Mouse (Mus musculus): ENCODE data around the gene Ap1s1.

Ap1s1 gene

DNA sequence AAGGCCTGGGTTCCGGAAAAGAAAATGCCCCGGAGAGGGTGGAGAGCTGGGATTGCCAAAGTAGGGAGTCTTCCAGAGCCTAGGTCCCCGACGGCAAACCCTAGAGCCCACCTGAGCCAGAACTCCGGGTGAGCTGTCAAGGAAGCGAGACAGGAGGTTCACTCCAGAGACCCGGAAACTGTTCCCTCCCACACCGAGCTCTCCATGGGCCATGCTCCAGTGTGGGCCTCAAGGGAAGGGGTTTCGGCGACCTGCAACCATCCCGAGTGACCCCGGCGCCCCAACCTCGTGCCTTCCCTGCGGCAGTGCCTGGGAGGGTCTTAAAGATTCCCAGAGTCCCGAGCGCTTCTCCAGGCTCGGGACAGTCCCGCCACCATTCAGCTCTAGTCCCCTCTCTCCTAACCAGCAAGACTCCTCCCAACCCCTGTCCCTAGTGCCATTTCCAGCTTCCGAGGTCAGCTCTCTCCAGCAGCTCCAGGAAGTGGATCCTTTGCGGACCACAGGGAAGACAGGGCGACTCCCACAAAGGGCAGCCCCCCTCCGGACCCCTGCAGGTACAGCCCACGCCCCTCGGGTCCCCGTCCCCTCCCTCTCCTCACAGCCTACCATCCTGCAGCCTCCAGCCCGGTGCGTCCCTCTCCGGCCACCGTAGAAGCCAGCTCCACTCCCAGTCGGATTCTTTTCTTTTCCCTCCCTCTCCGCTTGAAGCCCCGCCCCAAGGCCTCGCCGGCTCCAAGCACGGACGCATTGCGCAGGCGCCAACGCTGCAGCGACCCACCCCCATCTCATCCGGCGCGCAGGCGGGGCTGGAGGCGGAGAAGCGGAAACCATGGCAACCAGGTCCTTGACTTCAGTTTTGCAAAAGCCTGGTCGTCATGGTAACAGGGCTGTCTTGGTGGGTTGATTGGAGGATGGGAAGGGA, at the start of gene Ap1s1:
Gene Ap1s1 (minus strand): TSS at position 734 of the 922 bp plus-strand sequence.
- peak; percentile 98 for DNase-seq (ENCODE audit: low spot score)

DNA sequence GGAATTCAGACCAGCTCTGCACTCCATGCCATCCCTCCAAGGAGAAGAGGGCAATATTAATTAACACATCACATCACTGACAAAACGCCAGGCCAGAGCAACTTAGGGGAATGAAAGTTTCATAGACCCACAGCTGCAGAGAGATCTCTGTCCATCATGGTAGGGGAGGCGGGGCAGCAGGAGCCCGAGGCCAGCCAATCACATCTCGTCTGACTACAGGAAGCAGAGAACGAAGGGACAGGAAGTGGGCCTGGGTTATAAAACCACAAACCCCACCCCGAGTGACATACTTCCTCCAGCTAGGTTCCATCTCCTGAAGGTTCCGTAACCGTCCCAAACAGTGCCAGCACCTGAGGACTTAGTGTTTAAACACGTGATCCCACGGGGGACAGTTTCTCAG, 49.2 kb upstream of the Ap1s1 start:
- DNase-seq (ENCODE audit: low spot score): no peak

DNA sequence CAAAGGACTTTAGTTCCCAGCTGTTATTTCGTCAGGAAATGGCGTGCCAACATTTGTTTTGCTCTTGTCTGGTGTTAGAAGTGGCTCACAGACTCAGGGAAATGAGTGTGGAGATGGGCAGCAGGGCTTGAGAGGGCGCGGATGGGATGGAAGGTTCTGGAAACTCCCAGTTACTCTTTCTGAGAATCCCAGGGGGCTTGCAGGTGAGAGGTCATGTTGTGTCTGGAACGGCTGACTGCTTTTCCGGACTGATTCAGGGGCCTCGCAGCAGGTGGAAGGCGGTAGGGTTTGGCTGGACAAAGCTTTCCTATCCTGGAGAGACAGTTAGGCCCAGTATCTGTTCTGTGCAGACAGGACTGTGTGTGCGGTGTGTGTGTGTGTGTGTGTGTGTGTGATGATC, 47.8 kb upstream of the Ap1s1 start:
- no peak for DNase-seq (ENCODE audit: low spot score)

DNA sequence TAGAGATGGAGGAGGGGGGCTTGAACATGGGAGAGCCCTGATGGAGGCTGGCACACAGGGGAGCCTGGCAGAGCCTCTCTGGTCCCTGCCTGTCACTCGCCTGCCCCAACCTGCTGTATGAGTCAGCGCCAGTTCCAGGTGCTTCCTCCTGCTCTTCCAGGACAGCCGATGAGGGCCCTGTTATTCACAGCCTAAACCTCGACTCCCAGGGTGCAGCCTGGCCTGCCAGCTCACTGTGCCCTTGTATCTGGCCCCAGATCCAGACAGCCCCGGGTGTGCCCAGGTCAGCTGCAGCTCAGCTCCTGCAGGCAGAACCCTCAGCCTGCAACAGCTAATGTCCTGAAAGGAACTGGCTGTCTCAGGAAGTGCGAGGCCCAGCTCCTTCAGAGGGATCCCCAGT, 45.6 kb upstream of the Ap1s1 start:
- DNase-seq (ENCODE audit: low spot score): no peak

DNA sequence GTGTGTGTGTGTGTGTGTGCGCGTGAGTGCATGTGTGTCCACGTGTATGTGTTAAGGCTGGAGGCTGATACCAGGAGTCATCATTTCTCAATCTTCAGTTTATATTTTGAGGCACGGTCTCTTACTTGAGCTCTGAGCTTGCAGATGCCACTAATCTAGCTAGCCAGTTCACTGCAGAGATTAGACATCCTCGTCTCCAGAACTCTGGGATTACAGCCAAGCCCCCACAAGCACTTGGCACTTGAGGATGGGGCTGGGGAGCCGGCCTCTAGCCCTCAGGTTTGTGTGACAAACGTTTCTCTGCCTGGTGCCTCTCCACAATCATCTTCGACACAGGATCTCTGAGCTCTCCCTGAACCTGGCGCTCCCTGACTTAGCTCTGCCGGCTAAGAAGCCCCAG, 44.9 kb upstream of the Ap1s1 start:
- DNase-seq (ENCODE audit: low spot score): no peak

DNA sequence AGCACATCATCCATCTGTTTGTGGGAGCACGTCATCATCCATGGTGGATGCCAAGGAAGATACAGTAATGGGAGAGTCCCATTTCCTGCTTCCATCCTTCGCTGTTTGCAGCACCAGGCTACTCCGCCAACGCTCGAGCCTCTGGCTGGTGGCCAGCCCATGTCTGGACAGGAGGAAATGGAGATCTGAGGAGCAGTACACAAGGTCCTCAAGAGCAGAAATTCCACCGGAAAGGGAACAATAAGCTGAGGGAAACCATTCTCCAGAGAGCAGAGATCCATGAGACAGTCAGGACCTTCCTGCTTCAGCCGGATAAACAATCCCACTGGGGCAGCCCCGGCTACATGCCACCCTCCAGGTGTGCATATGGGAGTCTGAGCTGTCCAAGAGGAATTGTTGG, 41.5 kb upstream of the Ap1s1 start:
- DNase-seq (ENCODE audit: low spot score): no peak

DNA sequence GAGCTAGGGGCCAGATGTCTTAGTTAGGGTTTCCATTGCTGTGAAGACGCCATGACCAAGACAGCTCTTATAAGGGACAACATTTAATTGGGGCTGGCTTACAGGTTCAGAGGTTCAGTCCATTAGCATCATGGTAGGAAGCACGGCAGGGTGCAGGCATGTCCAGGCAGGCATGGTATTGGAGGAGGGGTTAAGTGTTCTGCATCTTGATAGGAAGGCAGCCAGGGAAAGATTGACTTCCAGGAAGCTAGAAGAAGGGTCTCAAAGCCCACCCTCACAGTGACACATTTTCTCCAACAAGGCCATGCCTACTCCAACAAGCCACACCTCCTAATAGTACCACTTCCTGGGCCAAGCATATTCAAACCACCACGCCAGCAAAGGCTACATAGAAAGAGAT, 39.8 kb upstream of the Ap1s1 start:
- no peak for DNase-seq (ENCODE audit: low spot score)

DNA sequence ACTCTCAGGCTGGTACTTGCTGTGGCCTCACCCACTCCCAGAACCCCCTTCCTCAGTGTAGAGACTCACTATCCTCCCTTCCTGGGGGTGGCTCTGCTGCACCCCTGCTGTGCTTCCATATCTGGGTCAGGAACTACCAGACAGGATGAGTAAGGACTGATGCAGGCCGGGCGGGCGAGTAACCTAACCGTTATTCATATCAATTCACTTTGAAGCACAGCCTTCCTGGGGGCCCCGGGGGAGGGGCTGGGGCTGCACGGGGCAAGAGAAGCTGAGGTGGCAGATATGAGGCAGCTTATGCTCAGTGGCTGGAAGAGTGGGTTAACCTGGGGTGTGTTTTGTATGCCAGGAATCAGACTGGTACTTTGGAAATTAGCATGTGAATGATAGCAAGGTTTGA, 39.1 kb upstream of the Ap1s1 start:
- no peak for DNase-seq (ENCODE audit: low spot score)

DNA sequence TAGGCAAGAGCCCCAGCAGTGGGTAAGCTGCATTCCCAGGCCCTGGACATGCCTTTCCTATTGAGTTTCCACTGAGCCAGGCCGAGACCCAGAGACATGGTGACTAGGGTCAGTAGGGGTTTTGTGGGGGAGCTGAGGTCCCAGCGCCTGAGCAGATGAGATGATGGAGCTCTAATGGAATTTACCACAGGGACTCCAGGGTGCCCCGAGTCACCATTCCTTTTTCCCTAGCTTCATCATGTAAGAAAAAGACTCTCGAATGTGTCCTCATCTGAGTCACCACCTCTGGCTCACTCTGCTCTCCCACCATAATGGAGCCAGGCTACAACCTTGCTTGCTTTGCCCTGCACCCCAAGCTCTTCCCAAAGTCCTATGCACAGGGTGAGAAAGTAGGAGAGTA, 37.1 kb upstream of the Ap1s1 start:
- no peak for DNase-seq (ENCODE audit: low spot score)

DNA sequence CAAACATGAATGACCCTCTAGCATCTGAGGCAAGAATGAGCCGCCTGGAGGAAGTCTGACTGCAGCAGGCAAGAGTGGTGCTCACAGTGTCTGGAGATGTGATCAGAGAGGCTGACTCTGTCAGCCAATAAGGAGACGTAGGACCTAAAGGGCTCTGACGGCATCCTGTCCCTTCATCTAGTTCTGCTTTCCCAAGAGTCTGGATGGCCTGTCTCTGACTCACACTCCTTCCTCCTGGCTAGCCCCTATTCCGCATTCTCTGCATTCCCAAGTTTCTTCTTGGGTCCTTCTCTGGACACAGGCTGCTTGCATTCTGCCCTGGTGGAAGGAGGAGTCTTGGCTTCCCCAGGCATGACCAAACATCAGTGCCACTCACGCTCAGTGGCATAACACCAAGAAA, 33.9 kb upstream of the Ap1s1 start:
- no peak for DNase-seq (ENCODE audit: low spot score)

DNA sequence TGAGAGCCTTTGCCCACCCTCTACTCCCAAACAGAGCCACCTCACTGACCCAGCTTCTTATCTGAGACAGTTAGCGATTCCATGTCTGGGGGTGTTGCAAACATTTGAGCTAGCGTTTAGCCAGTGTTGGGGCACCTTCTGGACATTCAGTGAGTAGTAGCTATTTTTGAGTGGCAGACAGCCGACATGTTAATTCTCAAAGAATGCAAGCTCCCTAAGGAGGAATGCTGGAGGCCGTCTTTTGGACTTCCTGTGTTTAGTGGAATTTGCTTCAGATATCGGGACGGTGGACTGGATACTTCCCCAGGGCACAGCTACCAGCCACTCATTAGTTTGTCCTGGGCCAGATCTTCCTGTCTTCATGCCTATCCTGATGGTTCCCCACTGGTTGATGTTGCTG, 32.7 kb upstream of the Ap1s1 start:
- DNase-seq (ENCODE audit: low spot score): no peak

DNA sequence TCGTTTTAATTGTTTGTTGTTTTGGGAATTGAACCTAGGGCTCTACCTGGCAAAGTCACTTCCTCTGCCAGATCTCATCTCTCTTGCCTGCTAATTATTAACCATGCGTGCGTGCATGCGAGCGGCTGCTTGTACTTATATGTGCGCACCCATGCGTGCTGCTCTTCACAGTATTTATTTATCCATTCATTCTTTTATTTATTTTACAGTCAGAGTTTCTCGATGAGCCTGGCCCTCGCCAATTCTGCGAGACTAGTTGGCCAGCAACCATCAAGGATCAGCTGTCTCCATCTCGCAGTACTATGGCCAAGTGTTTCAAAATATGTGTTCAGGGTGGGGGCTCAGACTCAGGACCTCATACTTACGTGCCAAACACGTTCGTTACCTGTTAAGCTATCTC, 32.1 kb upstream of the Ap1s1 start:
- no peak for DNase-seq (ENCODE audit: low spot score)

DNA sequence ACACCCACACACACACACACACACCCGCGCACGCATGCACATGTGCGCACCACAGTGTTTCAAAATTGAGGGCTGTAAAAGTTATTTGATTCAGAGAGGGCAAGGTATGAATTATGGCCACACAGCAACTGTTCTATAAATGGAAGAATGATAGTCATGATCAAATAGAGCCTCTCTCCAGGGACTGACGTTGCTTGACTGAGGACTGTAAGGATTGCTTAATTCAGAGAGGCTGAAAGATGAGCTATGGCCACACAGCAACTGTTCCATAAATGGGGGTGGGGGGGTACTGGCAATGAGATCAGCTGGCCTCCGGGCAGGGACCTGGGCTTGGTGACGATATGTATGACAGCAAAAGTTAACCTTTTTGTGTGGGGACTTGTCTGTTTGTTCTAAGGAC, 31.3 kb upstream of the Ap1s1 start:
- no peak for DNase-seq (ENCODE audit: low spot score)

DNA sequence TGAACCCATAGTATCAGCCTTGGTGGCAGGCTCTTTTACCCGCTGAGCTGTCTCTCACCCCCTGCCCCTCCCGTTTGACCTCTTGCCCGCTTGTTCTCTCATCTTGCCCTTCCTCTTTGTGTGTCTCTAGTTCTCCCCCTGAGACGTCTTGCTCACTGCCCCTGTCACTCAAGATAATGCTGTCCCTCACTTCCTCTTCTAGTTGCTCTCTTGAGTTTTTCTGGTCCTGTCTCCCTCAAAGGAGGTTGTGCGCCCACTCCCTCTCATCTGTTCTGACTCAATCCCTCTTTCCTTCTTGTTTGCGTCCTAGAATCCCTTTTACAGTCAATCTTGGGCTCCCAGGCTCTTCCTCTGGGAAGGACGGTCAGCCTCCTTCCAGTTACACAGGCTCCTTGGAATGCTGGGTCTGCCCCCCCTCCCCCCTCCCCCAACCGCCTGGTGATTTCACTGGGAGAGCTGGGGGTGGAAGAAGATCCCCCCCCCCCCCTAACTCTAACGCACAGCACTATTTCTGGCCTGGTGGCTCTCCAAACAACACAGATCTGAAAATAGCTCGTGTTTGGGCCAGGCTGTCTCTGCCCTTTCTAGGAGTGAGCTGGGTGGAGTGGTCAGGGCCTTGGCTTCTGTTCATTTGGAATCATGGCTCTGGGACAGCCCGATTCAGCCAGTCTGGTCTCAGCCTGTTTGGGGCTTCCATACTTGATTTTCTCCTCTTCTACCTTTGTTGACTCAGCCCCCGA, 30.4 kb upstream of the Ap1s1 start:
- peak; percentile 21 for DNase-seq (ENCODE audit: low spot score)

DNA sequence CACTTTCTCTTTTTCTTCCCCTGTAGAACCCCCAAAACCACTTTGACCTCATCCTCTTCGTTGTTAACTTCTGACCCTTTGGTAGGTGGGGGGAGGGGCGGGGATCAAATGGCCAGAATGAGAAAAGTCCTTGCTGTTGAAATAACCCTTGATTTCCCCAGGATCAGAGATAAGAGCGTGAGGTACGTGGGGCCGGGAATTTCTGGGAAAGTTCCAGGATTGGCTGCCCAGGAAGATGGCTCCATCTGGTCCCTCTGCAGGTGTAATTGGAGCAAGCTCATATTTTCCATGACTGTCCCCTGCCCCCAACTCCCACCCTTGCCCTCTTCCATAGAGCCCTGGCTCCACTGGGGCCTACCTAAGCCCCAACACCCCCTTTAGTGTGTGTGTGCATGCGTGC, 29.8 kb upstream of the Ap1s1 start:
- DNase-seq (ENCODE audit: low spot score): no peak

DNA sequence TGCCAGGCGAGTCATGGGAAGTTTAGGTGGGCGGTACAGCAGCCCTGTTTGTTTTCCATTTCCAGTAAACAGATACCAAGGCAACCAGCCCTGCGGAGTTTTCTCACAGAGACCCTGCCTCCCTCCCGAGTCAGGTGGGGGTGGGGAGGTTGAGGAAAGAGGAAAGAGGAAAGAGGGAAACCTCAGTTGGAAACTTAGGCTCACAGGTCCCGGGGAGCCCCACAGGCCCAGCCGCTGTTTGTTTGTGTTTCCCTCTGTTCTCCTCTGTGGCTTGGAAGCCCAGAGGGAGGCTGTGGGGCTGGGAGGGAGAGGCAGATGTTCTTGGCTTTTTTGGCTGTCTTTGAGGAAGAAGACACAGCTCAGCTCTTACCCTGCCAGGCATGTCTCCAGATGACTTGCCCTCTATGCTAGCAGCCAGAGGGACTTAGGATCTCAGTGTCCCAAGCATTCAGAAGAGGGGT, 28.3 kb upstream of the Ap1s1 start:
- DNase-seq (ENCODE audit: low spot score): no peak

DNA sequence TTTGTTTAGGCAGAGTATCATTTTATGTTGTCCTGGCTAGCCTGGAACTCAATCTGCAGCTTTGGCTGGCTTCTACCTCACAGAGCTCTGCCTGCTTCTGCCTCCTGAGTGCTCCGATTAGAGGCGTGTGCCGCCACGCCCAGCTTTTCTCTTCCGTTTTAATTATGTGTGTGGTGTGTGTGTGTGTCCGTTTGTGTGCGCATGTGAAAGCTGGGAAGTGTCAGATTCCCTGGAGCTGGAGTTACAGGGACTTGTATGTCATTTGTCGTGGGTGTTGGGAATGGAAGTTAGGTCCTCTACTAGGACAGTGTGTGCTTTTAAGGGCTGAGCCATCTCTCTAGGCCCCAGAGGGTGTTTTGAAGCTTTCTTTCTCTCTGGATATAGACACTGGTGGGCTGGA, 27.2 kb upstream of the Ap1s1 start:
- DNase-seq (ENCODE audit: low spot score): no peak

DNA sequence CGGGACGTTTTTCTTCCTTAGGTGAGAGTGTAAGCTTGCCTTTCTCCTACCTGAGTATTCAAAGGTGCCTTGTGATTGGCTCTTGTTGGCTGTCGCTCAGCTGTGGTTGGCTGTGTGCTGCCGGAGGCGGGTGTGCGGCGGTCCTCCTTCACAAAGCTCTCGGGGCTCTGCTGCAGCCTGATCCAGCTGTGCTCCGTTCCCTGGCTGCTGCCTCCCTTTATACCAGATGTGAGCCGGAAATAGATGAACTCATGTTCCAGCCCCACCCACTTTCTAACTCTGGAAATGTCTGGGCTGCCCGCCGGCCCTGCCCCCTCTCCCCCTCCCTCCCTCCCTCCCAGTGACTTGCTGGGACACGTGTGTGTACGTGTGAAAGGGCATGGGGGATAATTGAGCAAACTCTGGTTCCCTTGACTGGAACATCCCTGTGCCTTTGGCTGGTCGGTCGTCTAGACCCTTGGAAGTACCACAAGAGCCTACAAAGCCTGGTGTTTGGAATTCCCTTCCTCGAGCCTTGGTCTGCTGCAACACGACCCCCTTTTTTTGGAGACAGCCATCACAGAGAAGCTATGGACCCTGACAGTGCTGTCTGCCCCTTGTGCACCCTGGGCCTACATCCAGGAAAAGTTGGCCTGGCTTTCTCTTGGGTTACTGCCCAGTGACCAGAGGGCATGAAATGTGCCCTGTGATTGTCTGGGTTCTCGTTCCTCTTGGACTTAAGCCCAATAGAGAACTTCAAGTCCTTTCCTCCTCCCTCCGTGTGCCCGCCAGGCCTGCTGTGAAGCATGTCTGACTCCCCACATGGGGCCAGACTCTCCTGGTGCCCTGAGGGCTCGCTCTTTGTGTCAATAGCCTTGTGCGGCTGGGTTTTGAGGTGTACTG, 26.4 kb upstream of the Ap1s1 start, which contains the start of gene Serpine1:
Gene Serpine1 (minus strand): TSS at position 190 of the 882 bp plus-strand sequence.
- peak; percentile 67 for DNase-seq (ENCODE audit: low spot score)

DNA sequence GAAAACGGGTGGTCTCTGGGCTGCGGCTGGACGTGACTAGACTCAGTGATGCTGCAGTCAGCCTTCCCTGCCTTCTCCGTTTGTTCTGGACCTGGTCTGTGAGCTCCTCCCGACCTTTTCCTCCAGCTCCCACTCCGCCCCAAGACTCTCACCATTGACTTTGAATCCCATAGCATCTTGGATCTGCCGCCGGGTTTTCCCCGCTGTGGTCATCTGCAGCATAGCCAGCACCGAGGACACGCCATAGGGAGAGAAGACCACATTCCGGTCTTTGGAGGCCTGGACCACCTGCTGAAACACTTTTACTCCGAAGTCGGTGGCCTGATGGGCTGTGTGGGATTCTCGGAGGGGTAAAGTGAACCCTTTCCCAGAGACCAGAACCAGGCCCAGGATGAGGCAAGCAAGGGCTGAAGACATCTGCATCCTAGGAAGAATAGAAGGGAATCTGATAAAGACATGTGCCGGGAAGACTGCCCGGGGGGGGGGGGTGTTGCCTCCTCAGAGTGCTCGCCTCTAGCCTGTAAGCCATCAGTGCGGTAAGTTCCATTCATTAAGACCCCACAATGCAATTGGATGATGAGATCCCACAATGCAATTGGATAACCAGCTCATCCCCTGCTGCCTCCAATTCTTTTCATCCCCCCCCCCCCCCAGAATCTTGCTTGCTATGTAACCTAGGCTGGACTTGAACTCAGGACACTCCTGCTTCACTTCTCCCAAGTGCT, 25.1 kb upstream of the Ap1s1 start:
- no peak for DNase-seq (ENCODE audit: low spot score)

DNA sequence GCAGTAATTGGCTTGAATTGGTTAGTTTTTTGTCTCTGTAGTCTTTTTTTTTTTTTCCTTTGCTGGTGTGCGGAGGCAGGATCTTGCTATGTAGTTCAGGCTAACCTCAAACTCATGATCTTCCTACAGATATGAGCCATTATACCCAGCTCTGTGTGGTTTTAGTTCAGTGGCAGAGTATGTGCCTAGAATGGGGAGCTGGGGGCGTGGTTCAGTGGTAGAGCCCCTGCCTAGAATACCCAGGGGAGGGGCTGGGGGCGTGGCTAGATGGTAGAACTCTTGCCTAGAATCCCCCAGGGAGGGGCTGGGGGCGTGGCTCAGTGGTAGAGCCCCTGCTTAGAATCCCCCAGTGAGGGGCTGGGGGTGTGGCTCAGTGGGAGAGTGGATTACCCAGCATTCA, 22.8 kb upstream of the Ap1s1 start:
- no peak for DNase-seq (ENCODE audit: low spot score)

DNA sequence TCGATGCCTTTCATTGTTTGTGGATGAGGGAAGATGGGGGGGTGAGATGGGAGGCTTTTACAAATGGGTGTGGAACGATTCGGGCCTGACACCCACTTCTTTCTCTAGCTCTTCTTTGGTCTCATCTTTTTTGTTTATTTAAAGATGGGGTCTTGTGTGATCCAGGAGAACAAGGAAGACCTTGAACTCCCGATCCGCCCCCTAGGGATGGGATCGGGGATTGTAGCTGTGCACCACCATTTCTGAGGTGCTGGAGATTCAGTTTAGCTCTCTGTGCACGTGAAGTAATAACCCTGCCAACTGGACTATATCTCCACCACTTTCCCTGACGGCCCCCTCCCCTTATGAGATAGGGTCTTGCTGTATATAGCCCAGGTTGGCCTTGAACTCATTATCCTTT, 20.0 kb upstream of the Ap1s1 start:
- DNase-seq (ENCODE audit: low spot score): no peak

DNA sequence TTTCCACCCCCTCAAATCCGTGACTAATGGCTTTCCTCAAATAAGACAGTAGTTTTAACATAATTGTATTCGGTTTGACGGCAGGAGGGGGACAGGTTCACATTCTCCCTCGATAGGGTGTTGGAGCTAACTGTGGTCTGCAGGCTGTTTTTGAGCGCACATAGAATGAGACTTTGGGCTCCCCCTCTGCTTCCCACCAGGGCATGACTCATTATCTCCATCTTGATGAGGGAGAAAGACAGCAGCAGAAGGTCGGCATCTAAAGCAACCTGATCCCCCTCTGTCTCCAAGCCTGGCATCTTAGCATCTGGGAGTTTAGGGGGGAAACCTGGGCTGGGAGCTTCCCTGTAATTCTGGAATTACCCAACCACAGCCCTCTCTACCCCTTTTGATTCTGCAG, 19.5 kb upstream of the Ap1s1 start:
- DNase-seq (ENCODE audit: low spot score): no peak
